Mouse (Mus musculus) embryonic facial prominence, embryonic 13.5 days (tissue): Measurements from ENCODE around the gene Surf2. TPM values are rescaled to one million over a fixed set of nuclear protein-coding genes. Genes with fewer than 3 reads are reported as not detected.

Experiments used
- polyA plus RNA-seq: library from polyadenylated mRNA; unstranded; fragments of >200 nt; fragmentation: Nextera tagmentation; extraction: Ambion mirVana; gene quantifications from 2 replicates; pipeline ENCODE4 v1.2.1, GENCODE M21; 2015

Gene Surf2
- polyA plus RNA-seq, 1 experiment from 2014 or later = 49.0 TPM

Other genes starting within 250 kb of the Surf2 start
- gene Lcn4, start 245.1 kb upstream of the Surf2 start, polyA plus RNA-seq = not detected in 2 replicates
- gene Abo, start 51.4 kb upstream of the Surf2 start, polyA plus RNA-seq = not detected in 2 replicates
- gene Surf6, start 13.5 kb upstream of the Surf2 start, polyA plus RNA-seq = 32.9 and 33.1 TPM in 2 replicates
- gene Med22, start 5.7 kb upstream of the Surf2 start, polyA plus RNA-seq = 55.1 and 60.5 TPM in 2 replicates
- gene Rpl7a, start 5.6 kb upstream of the Surf2 start, polyA plus RNA-seq = 596 and 711 TPM in 2 replicates
- gene Surf1, start 163 bp downstream of the Surf2 start, polyA plus RNA-seq = 54.1 and 63.3 TPM in 2 replicates
- 203 and 220 TPM in 2 replicates for gene Surf4, start 17.6 kb downstream of the Surf2 start, polyA plus RNA-seq
- gene Stkld1, start 17.7 kb downstream of the Surf2 start, polyA plus RNA-seq = 0.22 TPM in 1 of 2 replicates, not detected in the other
- 51.9 and 55.3 TPM in 2 replicates for gene Rexo4, start 48.0 kb downstream of the Surf2 start, polyA plus RNA-seq
- gene Adamts13, start 57.0 kb downstream of the Surf2 start, polyA plus RNA-seq = not detected in 2 replicates
- 78.0 and 80.0 TPM in 2 replicates for gene Cacfd1, start 93.6 kb downstream of the Surf2 start, polyA plus RNA-seq
- gene Slc2a6, start 111.6 kb downstream of the Surf2 start, polyA plus RNA-seq = 0.44 and 0.84 TPM in 2 replicates
- 3.5 and 6.4 TPM in 2 replicates for gene Mymk, start 155.8 kb downstream of the Surf2 start, polyA plus RNA-seq
- gene Adamtsl2, start 163.0 kb downstream of the Surf2 start, polyA plus RNA-seq = 2.9 and 4.3 TPM in 2 replicates
- gene Fam163b, start 226.1 kb downstream of the Surf2 start, polyA plus RNA-seq = 0.24 and 0.37 TPM in 2 replicates
- gene Dbh, start 248.9 kb downstream of the Surf2 start, polyA plus RNA-seq = 0.07 and 0.14 TPM in 2 replicates